Mouse (Mus musculus) megakaryocyte, embryonic 14.5 days (primary cell): ENCODE measurements around the gene Hpd. TPM values are rescaled to one million over a fixed set of nuclear protein-coding genes. Genes with fewer than 3 reads are reported as not detected.

Source experiments
- H3K27me3 ChIP-seq: replicated peaks from 2 replicates; pipeline ENCODE3; 2012; ENCODE audit warnings: inconsistent platforms
- H3K36me3 ChIP-seq: replicated peaks from 2 replicates; pipeline ENCODE3; 2012; ENCODE audit warnings: low read length, inconsistent platforms, mixed read lengths
- H3K4me1 ChIP-seq: 2 replicates; pipeline ENCODE4 v1.6.1; 2012; ENCODE audit warnings: inconsistent platforms
- H3K4me3 ChIP-seq: replicated peaks from 2 replicates; pipeline ENCODE3; 2012; ENCODE audit warnings: moderate library complexity, mild to moderate bottlenecking, inconsistent platforms
- H3K9me3 ChIP-seq: 2 replicates; pipeline ENCODE4 v1.6.1; 2012; ENCODE audit warnings: inconsistent platforms
- FLI1 ChIP-seq: IDR thresholded peaks from 2 replicates; pipeline ENCODE4 v1.6.1; 2012; ENCODE audit warnings: low read length, inconsistent platforms, mixed read lengths
- GATA1 ChIP-seq: IDR thresholded peaks from 3 replicates; pipeline ENCODE4 v1.6.1; 2012; ENCODE audit warnings: mixed read lengths, low read length, inconsistent platforms, borderline replicate concordance
- polyA plus RNA-seq: library from polyadenylated mRNA; stranded (reverse); fragments of >175 nt; gene quantifications from 2 replicates; pipeline ENCODE4 v1.2.3, GENCODE M21; 2012; ENCODE audit warnings: low replicate concordance; ENCODE audit not compliant: insufficient read depth

Gene Hpd
- polyA plus RNA-seq, 1 experiment = not detected

- Histone ChIP-seq H3K9me3 (no peaks in the 10 kb centered on the region), H3K27me3 (no peaks in the 10 kb centered on the region), H3K4me3 (peak overlapping the region; percentile 98), H3K36me3 (peaks cover 88% of the 10 kb centered on the region), H3K4me1 (peaks cover 100% of the 10 kb centered on the region)
- TF ChIP-seq GATA1 = no peak
Observed at GRCm38 (mm10) chr5:123130814-123131148, 51.7 kb downstream of the Hpd start.

DNA sequence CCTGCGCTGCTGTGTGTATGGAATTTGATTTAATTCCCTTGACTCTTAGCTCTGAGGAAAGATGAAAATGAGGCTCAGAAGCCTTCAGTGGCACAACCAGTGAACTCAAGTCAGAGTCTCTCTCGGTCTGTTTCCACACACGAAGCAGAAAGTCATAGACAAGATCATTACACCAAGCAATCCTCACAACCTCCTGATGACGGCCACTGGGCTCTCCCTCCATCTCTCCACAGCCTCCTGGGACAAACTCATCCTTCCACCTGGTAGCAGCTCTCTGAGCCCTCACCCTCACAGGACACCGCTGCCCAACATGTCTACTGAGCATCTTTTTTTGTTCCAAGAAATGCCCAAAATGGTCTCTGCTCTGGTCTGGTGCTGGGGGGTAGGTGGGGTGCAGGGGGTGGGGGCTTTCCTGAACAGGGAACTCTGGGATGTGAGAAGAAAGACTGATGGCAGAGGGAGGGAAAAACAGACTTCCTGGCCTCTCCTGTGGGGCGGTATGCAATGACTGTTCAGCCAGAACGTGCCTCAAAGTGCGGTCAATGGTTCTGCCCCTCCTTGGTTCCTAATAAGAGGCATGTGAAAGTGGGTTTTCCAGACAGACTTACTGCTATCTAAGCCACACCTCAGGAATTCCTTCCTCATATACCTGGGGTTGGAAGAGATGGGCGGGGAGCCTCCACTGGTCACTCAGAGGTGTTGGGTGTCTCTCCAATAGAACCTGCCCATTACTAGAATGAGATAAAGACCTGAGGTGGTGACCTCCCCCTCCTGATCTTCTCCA, 52.3 kb downstream of the Hpd start:
- H3K4me3 ChIP-seq = peak overlapping the region; percentile 98
- H3K9me3 ChIP-seq = no peaks in the 10 kb centered on the region
- H3K4me1 ChIP-seq = peaks cover 100% of the 10 kb centered on the region
- TF ChIP-seq GATA1 = no peak
- TF ChIP-seq FLI1 = no peak
- no peaks in the 10 kb centered on the region for H3K27me3 ChIP-seq
- H3K36me3 ChIP-seq = peaks cover 88% of the 10 kb centered on the region

- Histone ChIP-seq H3K4me3 (peak overlapping the region; percentile 98), H3K27me3 (no peaks in the 10 kb centered on the region), H3K4me1 (peaks cover 100% of the 10 kb centered on the region), H3K36me3 (peaks cover 87% of the 10 kb centered on the region), H3K9me3 (no peaks in the 10 kb centered on the region)
- TF ChIP-seq FLI1 = no peak
- TF ChIP-seq GATA1 = no peak
Observed at GRCm38 (mm10) chr5:123129170-123129757, 53.3 kb downstream of the Hpd start.

DNA sequence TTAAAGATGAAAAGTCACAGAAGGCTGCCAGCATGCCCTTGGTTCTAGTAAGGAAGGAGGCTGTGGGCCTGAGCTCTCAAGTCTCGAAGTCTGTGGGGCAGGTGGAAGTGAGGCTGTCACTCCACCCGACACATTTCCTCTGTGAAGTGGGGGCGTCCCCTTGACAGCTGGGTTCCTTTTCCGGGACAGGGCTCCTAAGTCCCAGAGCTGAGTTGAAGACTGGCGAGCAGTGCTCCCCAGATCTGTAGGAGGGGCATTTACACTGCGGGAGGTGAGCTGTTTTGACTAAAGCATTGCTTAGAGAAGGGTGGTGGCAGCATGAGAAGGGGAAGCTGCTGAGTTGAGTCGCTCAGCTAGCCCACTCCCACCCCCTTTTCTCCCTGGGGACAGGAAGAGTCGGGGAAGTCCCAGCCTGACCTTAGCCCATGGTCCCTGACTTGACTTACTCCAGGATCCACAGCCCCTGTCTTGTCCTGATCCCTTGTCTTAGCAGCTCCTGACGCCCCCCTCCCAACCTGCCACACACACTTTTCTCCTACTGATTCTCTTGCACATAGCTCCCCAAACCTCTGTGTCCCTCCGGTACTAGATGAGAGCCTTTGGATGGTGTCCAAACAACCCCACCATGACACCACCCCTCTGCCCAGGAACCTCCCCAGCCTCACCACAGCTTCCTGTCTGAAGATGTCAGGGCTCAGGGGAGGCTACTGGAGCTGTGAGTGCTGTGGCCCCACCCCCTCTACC, 53.9 kb downstream of the Hpd start:
- Histone ChIP-seq H3K4me1 (peaks cover 97% of the 10 kb centered on the region), H3K36me3 (peaks cover 87% of the 10 kb centered on the region), H3K9me3 (no peaks in the 10 kb centered on the region), H3K27me3 (no peaks in the 10 kb centered on the region), H3K4me3 (peak overlapping the region; percentile 98)
- no peak for TF ChIP-seq FLI1
- TF ChIP-seq GATA1 = no peak

- no peak for TF ChIP-seq FLI1
- TF ChIP-seq GATA1 = no peak
- peaks cover 95% of the 10 kb centered on the region for H3K36me3 ChIP-seq
- H3K27me3 ChIP-seq = no peaks in the 10 kb centered on the region
- H3K4me1 ChIP-seq = peaks cover 97% of the 10 kb centered on the region
- peak overlapping the region; percentile 71 for H3K4me3 ChIP-seq
- peaks cover 3% of the 10 kb centered on the region; the same call in 1 of the 2 replicates for H3K9me3 ChIP-seq
Observed at GRCm38 (mm10) chr5:123127031-123127430, 55.5 kb downstream of the Hpd start.

GRCm38 (mm10) chr5:123125638-123126406, 56.7 kb downstream of the Hpd start:
- Histone ChIP-seq H3K27me3 (no peaks in the 10 kb centered on the region), H3K9me3 (peaks cover 3% of the 10 kb centered on the region; the same call in 1 of the 2 replicates), H3K36me3 (peaks cover 98% of the 10 kb centered on the region), H3K4me3 (peak overlapping the region; percentile 82), H3K4me1 (peaks cover 97% of the 10 kb centered on the region)
- no peak for TF ChIP-seq GATA1
- TF ChIP-seq FLI1 = no peak

DNA sequence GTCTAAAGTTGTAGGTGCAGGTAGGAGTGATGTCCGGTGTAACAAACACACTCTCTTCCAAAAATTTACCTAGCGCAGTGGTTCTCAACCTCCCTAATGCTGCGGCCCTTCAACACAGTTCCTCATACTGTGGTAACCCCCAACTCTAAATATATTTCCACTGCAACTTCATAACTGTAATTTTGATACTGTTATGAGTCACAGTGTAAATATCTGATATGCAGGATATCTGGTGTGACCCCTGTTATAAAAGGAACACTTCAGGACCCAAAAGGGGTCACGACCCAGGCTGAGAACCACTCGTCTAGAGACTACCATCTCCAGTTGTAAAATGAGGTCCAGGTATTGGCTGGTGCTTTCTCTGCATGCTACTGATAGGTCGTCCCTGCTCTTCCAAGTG, 57.4 kb downstream of the Hpd start:
- peaks cover 3% of the 10 kb centered on the region; the same call in 1 of the 2 replicates for H3K9me3 ChIP-seq
- H3K36me3 ChIP-seq = peaks cover 98% of the 10 kb centered on the region
- H3K27me3 ChIP-seq = no peaks in the 10 kb centered on the region
- TF ChIP-seq FLI1 = no peak
- TF ChIP-seq GATA1 = no peak
- H3K4me1 ChIP-seq = peaks cover 97% of the 10 kb centered on the region
- H3K4me3 ChIP-seq = peak overlapping the region; percentile 82

DNA sequence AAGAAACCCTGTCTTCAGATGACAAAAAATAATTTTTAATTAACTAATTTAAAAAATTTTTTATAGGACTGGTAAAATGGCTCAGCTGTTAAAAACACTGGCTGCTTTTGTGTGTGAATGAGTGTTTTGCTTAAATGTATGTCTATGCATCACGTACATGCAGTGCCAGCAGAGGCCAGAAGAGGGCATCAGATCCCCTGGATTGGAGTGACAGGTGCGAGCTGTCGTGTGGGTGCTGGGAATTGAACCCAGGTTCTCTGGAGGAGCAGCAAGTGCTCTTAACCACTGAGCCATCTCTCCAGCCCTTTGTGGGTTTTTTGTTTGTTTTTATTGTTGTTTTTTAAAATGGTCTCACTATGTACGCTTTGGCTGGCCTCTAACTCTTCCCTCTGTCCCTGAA, 60.3 kb downstream of the Hpd start:
- H3K36me3 ChIP-seq = peaks cover 98% of the 10 kb centered on the region
- TF ChIP-seq GATA1 = no peak
- no peak for TF ChIP-seq FLI1
- H3K27me3 ChIP-seq = no peaks in the 10 kb centered on the region
- no peak overlapping the region for H3K4me3 ChIP-seq
- H3K9me3 ChIP-seq = peaks cover 3% of the 10 kb centered on the region; the same call in 1 of the 2 replicates
- peaks cover 97% of the 10 kb centered on the region for H3K4me1 ChIP-seq

Other genes with a start within 250 kb of the Hpd start
- 19.1 and 24.4 TPM in 2 replicates for gene Kdm2b, start 192.9 kb downstream of the Hpd start, polyA plus RNA-seq
- gene Orai1, start 167.7 kb downstream of the Hpd start, polyA plus RNA-seq = 111 and 131 TPM in 2 replicates
- gene Morn3, start 135.7 kb downstream of the Hpd start, polyA plus RNA-seq = not detected in 2 replicates
- gene Tmem120b, start 114.3 kb downstream of the Hpd start, polyA plus RNA-seq = 5.3 and 6.9 TPM in 2 replicates
- 21.3 and 61.2 TPM in 2 replicates for gene Rhof, start 50.0 kb downstream of the Hpd start, polyA plus RNA-seq
- 20.8 and 52.6 TPM in 2 replicates for gene Setd1b, start 40.5 kb downstream of the Hpd start, polyA plus RNA-seq
- gene Psmd9, start 13.3 kb downstream of the Hpd start, polyA plus RNA-seq = 86.5 and 87.0 TPM in 2 replicates
- gene Wdr66, start 69.4 kb upstream of the Hpd start, polyA plus RNA-seq = 0.08 TPM in 1 of 2 replicates, not detected in the other
- 13.0 and 23.7 TPM in 2 replicates for gene Bcl7a, start 161.1 kb upstream of the Hpd start, polyA plus RNA-seq
- gene Mlxip, start 212.1 kb upstream of the Hpd start, polyA plus RNA-seq = 1.7 and 3.1 TPM in 2 replicates